ENCODE assay signal across 15 mouse cellular contexts in genomic region chr14:25979242-25979941, GRCm38 (mm10). TPM values are rescaled to one million over a fixed set of nuclear protein-coding genes. Genes with fewer than 3 reads are reported as not detected.
A peak's percentile ranks its signal among the peaks of the same experiment; 100 is the strongest.
DNase-seq lines count a peak whose midpoint lies in the region; ATAC-seq and TF ChIP-seq lines count a peak whose summit lies in the region.
"Not testable (repeated sequence)": the region's sequence is repeated elsewhere in the genome, so short reads cannot be mapped to it uniquely, and the experiment has no call there.
"Had no signal": no experiment of that assay in that cellular context is flagged by ENCODE, and none has a peak within 500 bp of the region (broad histone marks: within the 10 kb centered on the region; RNA-seq: fewer than 3 reads in every experiment).

No protein-coding gene starts in this region.

- DNase-seq in adrenal gland, adult 2 months = peak; percentile 0
- DNase-seq in embryonic facial prominence, embryonic 14.5 days (ENCODE audit: low spot score) = peak; percentile 2
- peak; percentile 17 for DNase-seq in heart, embryonic 10.5 days (ENCODE audit: low spot score)
- peak; percentile 0 for DNase-seq in midbrain, postnatal 0 days (ENCODE audit: low spot score)

- not testable (repeated sequence) for H3K27me3 ChIP-seq in embryonic facial prominence, embryonic 14.5 days (replicated peaks; ENCODE audit: control insufficient read depth, insufficient read depth, low read length); heart, embryonic 10.5 days (ENCODE audit: insufficient read depth, poor library complexity, severe bottlenecking); hindbrain, embryonic 12.5 days; kidney, embryonic 15.5 days; liver, embryonic 15.5 days; midbrain, postnatal 0 days (ENCODE audit: insufficient read depth, low read length); stomach, embryonic 15.5 days (replicated peaks)

- TF ChIP-seq CTCF in midbrain, postnatal 0 days (IDR thresholded peaks at IDR 0.05) = not testable (repeated sequence)

- peak; percentile 7; the same call in 1 of the 2 replicates for ATAC-seq in embryonic facial prominence, embryonic 14.5 days (ENCODE audit: low read depth)
- ATAC-seq in hindbrain, embryonic 12.5 days (ENCODE audit: low FRiP score) = peak; percentile 48
- not testable (repeated sequence) for ATAC-seq in kidney, embryonic 15.5 days (replicated peaks; ENCODE audit: low FRiP score); liver, embryonic 15.5 days (ENCODE audit: insufficient read depth)
- peak; percentile 50; the same call in 1 of the 2 replicates for ATAC-seq in midbrain, postnatal 0 days (ENCODE audit: low FRiP score)
- ATAC-seq in stomach, embryonic 15.5 days (ENCODE audit: insufficient read depth, low FRiP score, low read depth) = peak; percentile 2; the same call in 1 of the 2 replicates

- not testable (repeated sequence) for H3K9me3 ChIP-seq in embryonic facial prominence, embryonic 14.5 days (ENCODE audit: control insufficient read depth, low read length); heart, embryonic 10.5 days; hindbrain, embryonic 12.5 days (replicated peaks); kidney, embryonic 15.5 days (replicated peaks); liver, embryonic 15.5 days (replicated peaks); midbrain, postnatal 0 days (ENCODE audit: low read length); stomach, embryonic 15.5 days

- not testable (repeated sequence) for H3K36me3 ChIP-seq in embryonic facial prominence, embryonic 14.5 days (ENCODE audit: control insufficient read depth, insufficient read depth, low read length); heart, embryonic 10.5 days; hindbrain, embryonic 12.5 days; kidney, embryonic 15.5 days; liver, embryonic 15.5 days (replicated peaks); midbrain, postnatal 0 days (ENCODE audit: insufficient read depth, low read length); stomach, embryonic 15.5 days

- H3K27ac ChIP-seq in embryonic facial prominence, embryonic 14.5 days (replicated peaks; ENCODE audit: low read depth, low read length) = peak overlapping the region; percentile 82
- H3K27ac ChIP-seq in heart, embryonic 10.5 days = peak overlapping the region; percentile 72
- peak overlapping the region; percentile 91 for H3K27ac ChIP-seq in hindbrain, embryonic 12.5 days
- H3K27ac ChIP-seq in kidney, embryonic 15.5 days; liver, embryonic 15.5 days (replicated peaks); midbrain, postnatal 0 days (ENCODE audit: low read depth, low read length): not testable (repeated sequence)
- H3K27ac ChIP-seq in stomach, embryonic 15.5 days = peak overlapping the region; percentile 72; the same call in 1 of the 2 replicates

- H3K4me1 ChIP-seq in embryonic facial prominence, embryonic 14.5 days (ENCODE audit: control insufficient read depth, insufficient read depth, low read length); heart, embryonic 10.5 days; hindbrain, embryonic 12.5 days; kidney, embryonic 15.5 days; liver, embryonic 15.5 days (replicated peaks); midbrain, postnatal 0 days (ENCODE audit: insufficient read depth, low read length); stomach, embryonic 15.5 days: not testable (repeated sequence)

- 0% methylated on average over 6 of the region's 13 CpGs for WGBS in embryonic facial prominence, embryonic 14.5 days
- WGBS in heart, embryonic 10.5 days = 2% methylated on average over 7 of the region's 13 CpGs
- 3% methylated on average over 8 of the region's 13 CpGs for WGBS in hindbrain, embryonic 12.5 days
- WGBS in kidney, embryonic 15.5 days = 2% methylated on average over 7 of the region's 13 CpGs
- 11% methylated on average over 8 of the region's 13 CpGs for WGBS in liver, embryonic 15.5 days (ENCODE audit: insufficient replicate concordance)
- WGBS in midbrain, postnatal 0 days = 0% methylated on average over 6 of the region's 13 CpGs
- WGBS in stomach, embryonic 15.5 days = 4% methylated on average over 8 of the region's 13 CpGs

- H3K4me2 ChIP-seq in embryonic facial prominence, embryonic 14.5 days (ENCODE audit: low read depth, low read length) = peak overlapping the region; percentile 45
- H3K4me2 ChIP-seq in hindbrain, embryonic 12.5 days (replicated peaks) = peak overlapping the region; percentile 38
- peak overlapping the region; percentile 53 for H3K4me2 ChIP-seq in kidney, embryonic 15.5 days
- peak overlapping the region; percentile 32; the same call in 1 of the 2 replicates for H3K4me2 ChIP-seq in liver, embryonic 15.5 days
- not testable (repeated sequence) for H3K4me2 ChIP-seq in midbrain, postnatal 0 days (ENCODE audit: low read depth, low read length, poor library complexity, severe bottlenecking)
- peak overlapping the region; percentile 43 for H3K4me2 ChIP-seq in stomach, embryonic 15.5 days

- H3K9ac ChIP-seq in embryonic facial prominence, embryonic 14.5 days (ENCODE audit: low read depth, low read length); hindbrain, embryonic 12.5 days; kidney, embryonic 15.5 days; liver, embryonic 15.5 days; midbrain, postnatal 0 days (replicated peaks; ENCODE audit: low read length, poor library complexity, severe bottlenecking); stomach, embryonic 15.5 days: not testable (repeated sequence)

- peak overlapping the region; percentile 24 for H3K4me3 ChIP-seq in embryonic facial prominence, embryonic 14.5 days (ENCODE audit: low read depth, low read length)
- H3K4me3 ChIP-seq in heart, embryonic 10.5 days = peak overlapping the region; percentile 39
- peak overlapping the region; percentile 22; the same call in 1 of the 2 replicates for H3K4me3 ChIP-seq in hindbrain, embryonic 12.5 days
- peak overlapping the region; percentile 35 for H3K4me3 ChIP-seq in kidney, embryonic 15.5 days (replicated peaks)
- H3K4me3 ChIP-seq in liver, embryonic 15.5 days (replicated peaks); midbrain, postnatal 0 days (ENCODE audit: low read depth, low read length): not testable (repeated sequence)
- 0 out of 2 replicates have a peak overlapping the region, but pooled peaks have one; percentile 21 for H3K4me3 ChIP-seq in stomach, embryonic 15.5 days (replicated peaks)

RNA-seq across cellular contexts. Expression of gene Duxbl1, which starts 1.0 kb away (rescaled TPM):
- total RNA-seq in adrenal gland, adult 2 months (2021) = not detected
- 0.28 TPM in 1 of 2 replicates, not detected in the other for polyA plus RNA-seq in adrenal gland, adult 2 months (2012; rRNA removed)
- polyA plus RNA-seq in embryonic facial prominence, embryonic 14.5 days (2014; fragmentation: Nextera tagmentation; extraction: Ambion mirVana) = 1.1 and 1.6 TPM in 2 replicates
- 1.2 and 1.4 TPM in 2 replicates for polyA plus RNA-seq in heart, embryonic 10.5 days (2016; fragmentation: Nextera tagmentation; extraction: Ambion mirVana)
- 5.4 and 5.8 TPM in 2 replicates for polyA plus RNA-seq in hindbrain, embryonic 12.5 days (2016; fragmentation: Nextera tagmentation; extraction: Ambion mirVana)
- 0.85 and 1.2 TPM in 2 replicates for polyA plus RNA-seq in kidney, embryonic 15.5 days (2015; fragmentation: Nextera tagmentation; extraction: Ambion mirVana)
- polyA plus RNA-seq in liver, embryonic 15.5 days (2015; fragmentation: Nextera tagmentation; extraction: Ambion mirVana) = 0.12 TPM in 1 of 2 replicates, not detected in the other
- 1.2 and 2.6 TPM in 2 replicates for total RNA-seq in midbrain, postnatal 0 days (2014; rRNA removed)
- polyA plus RNA-seq in midbrain, postnatal 0 days (2015; fragmentation: Nextera tagmentation; extraction: Ambion mirVana) = 1.2 and 1.3 TPM in 2 replicates
- 2.0 and 2.3 TPM in 2 replicates for polyA plus RNA-seq in stomach, embryonic 15.5 days (2015; fragmentation: Nextera tagmentation; extraction: Ambion mirVana)
- total RNA-seq: ES-E14; heart, postnatal 25 days; neutrophil, adult 5-6 weeks had no signal

RNA-seq across cellular contexts. Expression of gene Cphx1, which starts 41.3 kb away (rescaled TPM):
- not detected for total RNA-seq in adrenal gland, adult 2 months (2021)
- not detected in 2 replicates for polyA plus RNA-seq in adrenal gland, adult 2 months (2012; rRNA removed)
- polyA plus RNA-seq in embryonic facial prominence, embryonic 14.5 days (2014; fragmentation: Nextera tagmentation; extraction: Ambion mirVana) = not detected in 2 replicates
- polyA plus RNA-seq in heart, embryonic 10.5 days (2016; fragmentation: Nextera tagmentation; extraction: Ambion mirVana) = not detected in 2 replicates
- not detected in 2 replicates for polyA plus RNA-seq in hindbrain, embryonic 12.5 days (2016; fragmentation: Nextera tagmentation; extraction: Ambion mirVana)
- polyA plus RNA-seq in kidney, embryonic 15.5 days (2015; fragmentation: Nextera tagmentation; extraction: Ambion mirVana) = 0.15 TPM in 1 of 2 replicates, not detected in the other
- polyA plus RNA-seq in liver, embryonic 15.5 days (2015; fragmentation: Nextera tagmentation; extraction: Ambion mirVana) = 0.09 TPM in 1 of 2 replicates, not detected in the other
- not detected in 2 replicates for total RNA-seq in midbrain, postnatal 0 days (2014; rRNA removed)
- 0.35 TPM in 1 of 2 replicates, not detected in the other for polyA plus RNA-seq in midbrain, postnatal 0 days (2015; fragmentation: Nextera tagmentation; extraction: Ambion mirVana)
- polyA plus RNA-seq in stomach, embryonic 15.5 days (2015; fragmentation: Nextera tagmentation; extraction: Ambion mirVana) = 0.18 and 0.67 TPM in 2 replicates
- total RNA-seq: adrenal gland, postnatal 36 days; gastrocnemius, postnatal 25 days; heart, postnatal 25 days; left cerebral cortex, postnatal 14 days; megakaryocyte, adult 5-6 weeks; neutrophil, adult 5-6 weeks had no signal

RNA-seq across cellular contexts. Expression of gene Tmem254a, which starts 51.9 kb away (rescaled TPM):
- total RNA-seq in adrenal gland, adult 2 months (2021) = 1 to 10 TPM; 1.5 to 2.5 TPM
- 13.0 and 22.3 TPM in 2 replicates for polyA plus RNA-seq in adrenal gland, adult 2 months (2012; rRNA removed)
- polyA plus RNA-seq in embryonic facial prominence, embryonic 14.5 days (2014; fragmentation: Nextera tagmentation; extraction: Ambion mirVana) = 2.6 and 5.5 TPM in 2 replicates
- polyA plus RNA-seq in heart, embryonic 10.5 days (2016; fragmentation: Nextera tagmentation; extraction: Ambion mirVana) = 1.6 and 2.2 TPM in 2 replicates
- 2.0 and 2.2 TPM in 2 replicates for polyA plus RNA-seq in hindbrain, embryonic 12.5 days (2016; fragmentation: Nextera tagmentation; extraction: Ambion mirVana)
- 3.3 and 4.1 TPM in 2 replicates for polyA plus RNA-seq in kidney, embryonic 15.5 days (2015; fragmentation: Nextera tagmentation; extraction: Ambion mirVana)
- 1.7 and 2.3 TPM in 2 replicates for polyA plus RNA-seq in liver, embryonic 15.5 days (2015; fragmentation: Nextera tagmentation; extraction: Ambion mirVana)
- 9.9 and 11.2 TPM in 2 replicates for total RNA-seq in midbrain, postnatal 0 days (2014; rRNA removed)
- 6.5 and 10.4 TPM in 2 replicates for polyA plus RNA-seq in midbrain, postnatal 0 days (2015; fragmentation: Nextera tagmentation; extraction: Ambion mirVana)
- 4.4 and 7.3 TPM in 2 replicates for polyA plus RNA-seq in stomach, embryonic 15.5 days (2015; fragmentation: Nextera tagmentation; extraction: Ambion mirVana)
